Mouse (Mus musculus) lung, adult 2 months (tissue): ENCODE data around the gene Aifm2. TPM values are rescaled to one million over a fixed set of nuclear protein-coding genes. Genes with fewer than 3 reads are reported as not detected.

Source experiments
- DNase-seq: peaks from one replicate; pipeline ENCODE4 v3.0.0; 2022
- H3K4me1 ChIP-seq: fragments of 200-500 bp; 2 replicates; pipeline ENCODE4 v1.6.1; 2011; ENCODE audit warnings: low read length; ENCODE audit not compliant: control insufficient read depth, insufficient read depth
- H3K4me3 ChIP-seq: fragments of 200-500 bp; replicated peaks from 2 replicates; pipeline ENCODE3; 2011; ENCODE audit warnings: low read depth, mild to moderate bottlenecking, control low read depth, low read length; ENCODE audit errors: extremely low read depth
- CTCF ChIP-seq: fragments of 200-500 bp; IDR thresholded peaks from 2 replicates; pipeline ENCODE4 v1.5.1; 2011; ENCODE audit warnings: mild to moderate bottlenecking, low read length, control low read depth; ENCODE audit not compliant: insufficient read depth
- POLR2A ChIP-seq: fragments of 200-500 bp; IDR thresholded peaks from 2 replicates; pipeline ENCODE4 v1.6.1; 2011; ENCODE audit warnings: low read depth, mild to moderate bottlenecking, control low read depth, low read length, borderline replicate concordance; ENCODE audit errors: extremely low read depth
- WGBS: fragments of 180-500 bp; shearing (Covaris S2); methylation state at CpG from one replicate; pipeline ENCODE4 v1.1.7; 2018; 5-methylcytosine and 5-hydroxymethylcytosine counted together
- polyA plus RNA-seq: library from polyadenylated mRNA; depleted of rRNA; stranded (reverse); fragments of >200 nt; gene quantifications from 2 replicates; pipeline ENCODE4 v1.2.3, GENCODE M21; 2012

Gene Aifm2
- polyA plus RNA-seq, 1 experiment: 22.1 TPM

DNA sequence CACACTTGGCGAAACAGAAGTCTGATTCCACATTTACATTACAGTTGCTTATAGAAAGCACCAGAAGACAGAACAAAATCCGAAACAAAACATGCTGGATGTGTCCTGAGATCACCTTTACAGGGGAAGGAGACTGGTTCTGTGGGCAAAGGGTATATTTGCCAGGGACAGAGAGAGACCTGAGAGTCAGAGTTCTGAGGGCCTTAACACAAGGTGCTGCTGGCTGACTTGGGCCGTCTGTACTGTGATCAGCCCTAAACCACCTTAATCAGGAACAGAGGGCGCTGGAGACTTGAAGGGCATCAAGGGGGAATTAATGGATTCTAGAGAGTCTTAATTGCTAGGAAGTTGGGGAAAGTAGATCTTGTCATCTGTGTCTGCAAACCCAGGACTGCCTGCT lies 21.5 kb upstream of the Aifm2 start:
- TF ChIP-seq POLR2A (no peak), CTCF (no peak)
- H3K4me1 ChIP-seq: peaks cover 9% of the 10 kb centered on the region
- WGBS: 75% methylated on average over 4 of the region's 4 CpGs
- no peak overlapping the region for H3K4me3 ChIP-seq
- no peak for DNase-seq

GRCm38 (mm10) chr10:61694870-61695670 lies 20.0 kb upstream of the Aifm2 start, which contains the start of gene Tysnd1:
TSS of gene Tysnd1 (plus strand) at chr10:61695514.
- H3K4me1 ChIP-seq: peaks cover 9% of the 10 kb centered on the region
- peak; percentile 92 for DNase-seq
- under 1% methylated on average over 42 of the region's 42 CpGs for WGBS
- peak within 1 kb of the TSS; percentile 92 for H3K4me3 ChIP-seq
- TF ChIP-seq CTCF (no peak), POLR2A (peak; percentile 78; the same call in 1 of the 2 replicates)

DNA sequence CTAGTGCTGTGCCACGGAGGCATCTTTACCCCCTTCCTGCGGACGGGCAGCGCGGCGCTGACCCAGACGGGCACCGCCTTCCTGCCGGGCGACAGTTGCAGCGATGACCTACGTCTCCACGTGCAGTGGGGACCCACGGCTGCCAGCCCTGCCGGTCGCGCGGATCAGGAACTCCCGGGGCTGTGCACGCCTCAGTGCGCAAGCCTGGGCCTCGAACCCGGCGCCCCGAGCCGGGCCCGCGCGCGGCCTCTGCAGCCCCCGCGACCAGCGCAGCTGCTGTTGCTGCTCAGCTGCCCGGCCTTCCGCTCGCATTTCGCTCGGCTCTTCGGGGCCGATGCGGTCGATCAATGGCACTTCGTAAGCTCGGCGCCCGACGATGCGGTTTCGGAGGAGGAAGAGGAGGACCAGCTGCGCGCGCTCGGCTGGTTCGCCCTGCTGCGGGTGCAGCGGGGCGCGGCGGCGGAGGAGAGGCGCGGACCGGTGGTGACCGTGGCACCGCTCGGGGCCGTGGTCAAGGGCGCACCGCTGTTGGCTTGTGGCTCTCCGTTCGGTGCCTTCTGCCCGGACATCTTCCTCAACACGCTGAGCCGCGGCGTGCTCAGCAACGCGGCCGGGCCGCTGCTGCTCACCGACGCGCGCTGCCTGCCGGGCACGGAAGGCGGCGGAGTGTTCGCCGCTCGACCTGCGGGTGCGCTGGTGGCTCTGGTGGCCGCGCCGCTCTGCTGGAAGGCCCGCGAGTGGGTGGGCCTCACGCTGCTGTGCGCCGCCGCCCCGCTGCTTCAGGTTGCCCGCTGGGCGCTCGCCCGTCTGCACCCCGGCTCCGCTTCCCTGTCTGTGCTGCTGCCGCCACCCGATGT lies 19.1 kb upstream of the Aifm2 start:
- H3K4me3 ChIP-seq: peak overlapping the region; percentile 92
- H3K4me1 ChIP-seq: peaks cover 9% of the 10 kb centered on the region
- 1% methylated on average over 111 of the region's 111 CpGs for WGBS
- TF ChIP-seq CTCF: no peak
- no peak for TF ChIP-seq POLR2A
- DNase-seq: peak; percentile 29

- TF ChIP-seq CTCF (no peak), POLR2A (no peak)
- peak overlapping the region; percentile 92 for H3K4me3 ChIP-seq
- 14% methylated on average over 19 of the region's 19 CpGs for WGBS
- peaks cover 9% of the 10 kb centered on the region for H3K4me1 ChIP-seq
- no peak for DNase-seq
Observed at GRCm38 (mm10) chr10:61696560-61696823, 18.6 kb upstream of the Aifm2 start.

DNA sequence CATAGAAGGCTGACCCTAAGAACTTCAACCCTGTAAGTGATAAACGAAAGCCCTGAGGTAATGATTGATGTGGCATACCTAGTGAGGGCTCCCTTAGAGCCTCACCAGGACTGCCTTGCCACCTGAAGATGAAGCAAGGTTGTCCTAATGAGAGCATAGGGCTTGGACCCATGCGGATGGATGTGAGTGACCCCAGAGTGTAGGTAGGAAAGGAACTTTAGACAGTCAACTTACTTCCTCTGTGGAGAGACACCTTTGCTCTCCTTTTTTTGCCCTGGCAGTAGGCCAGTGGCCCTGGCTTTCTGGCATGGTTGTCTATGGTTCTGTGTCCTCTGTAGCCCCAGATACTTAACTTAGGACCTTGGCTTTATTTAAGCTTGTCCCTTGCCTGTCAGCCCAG lies 18.0 kb upstream of the Aifm2 start:
- no peak for TF ChIP-seq CTCF
- no peak for TF ChIP-seq POLR2A
- Histone ChIP-seq H3K4me3 (no peak overlapping the region), H3K4me1 (peaks cover 9% of the 10 kb centered on the region)
- WGBS: 76% methylated on average over 2 of the region's 2 CpGs
- no peak for DNase-seq

- TF ChIP-seq POLR2A (no peak), CTCF (no peak)
- Histone ChIP-seq H3K4me3 (no peak overlapping the region), H3K4me1 (no peaks in the 10 kb centered on the region)
- 67% methylated on average over 4 of the region's 4 CpGs for WGBS
- no peak for DNase-seq
Observed at GRCm38 (mm10) chr10:61704663-61705062, 10.4 kb upstream of the Aifm2 start.

DNA sequence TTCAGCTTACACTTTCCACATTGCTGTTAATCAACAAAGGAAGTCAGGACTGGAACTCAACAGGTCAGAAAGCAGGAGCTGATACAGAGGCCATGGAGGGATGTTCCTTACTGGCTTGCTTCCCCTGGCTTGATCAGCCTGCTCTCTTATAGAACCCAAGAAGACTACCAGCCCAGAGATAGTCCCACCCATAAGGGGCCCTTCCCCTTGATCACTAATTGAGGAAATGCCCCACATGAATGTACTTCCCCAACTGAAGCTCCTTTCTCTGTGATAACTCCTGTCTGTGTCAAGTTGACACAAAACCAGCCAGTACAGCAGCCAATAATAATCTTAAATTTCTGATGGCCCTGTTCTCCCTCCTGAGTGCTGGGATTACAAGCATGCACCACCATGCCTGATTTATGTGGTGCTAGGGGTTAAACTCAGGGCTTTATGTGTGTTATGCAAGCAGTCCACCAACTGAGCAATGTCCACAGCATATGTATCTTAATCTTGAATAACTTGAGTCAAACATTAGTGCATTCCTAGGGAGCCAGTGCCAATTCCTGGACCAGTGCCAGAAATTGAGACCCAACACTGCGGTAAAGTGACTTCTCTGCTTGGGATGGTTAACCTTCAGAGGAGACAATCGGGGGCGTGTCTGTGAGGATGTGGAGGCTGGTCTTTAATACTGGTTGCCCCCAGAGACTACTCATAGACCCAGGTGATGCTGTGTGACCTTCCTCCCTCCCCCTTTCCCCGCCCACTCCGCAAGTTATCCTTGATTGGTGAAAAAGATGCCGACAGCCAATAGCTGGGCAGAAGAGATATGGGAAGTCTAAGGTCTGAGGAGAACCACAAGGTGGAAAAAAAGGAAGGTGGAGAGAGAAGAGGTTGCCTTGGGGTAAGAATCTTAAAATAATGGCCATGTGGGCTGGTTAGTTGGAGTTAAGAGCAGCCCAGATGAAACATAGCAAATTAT lies 8.4 kb upstream of the Aifm2 start:
- 62% methylated on average over 6 of the region's 6 CpGs for WGBS
- Histone ChIP-seq H3K4me1 (no peaks in the 10 kb centered on the region), H3K4me3 (no peak overlapping the region)
- TF ChIP-seq POLR2A (no peak), CTCF (no peak)
- no peak for DNase-seq

- no peak overlapping the region for H3K4me3 ChIP-seq
- no peak for TF ChIP-seq CTCF
- TF ChIP-seq POLR2A: no peak
- 82% methylated on average over 3 of the region's 3 CpGs for WGBS
- no peak for DNase-seq
- peaks cover 3% of the 10 kb centered on the region; the same call in 1 of the 2 replicates for H3K4me1 ChIP-seq
Observed at GRCm38 (mm10) chr10:61713601-61714000, 1.5 kb upstream of the Aifm2 start.

- WGBS: 95% methylated on average over 4 of the region's 4 CpGs
- DNase-seq: no peak
- Histone ChIP-seq H3K4me1 (peaks cover 3% of the 10 kb centered on the region; the same call in 1 of the 2 replicates), H3K4me3 (no peak overlapping the region)
- TF ChIP-seq CTCF: no peak
- TF ChIP-seq POLR2A: no peak
Observed at GRCm38 (mm10) chr10:61714146-61714545, 917 bp upstream of the Aifm2 start.
